Mouse (Mus musculus) liver, embryonic 16.5 days (tissue): ENCODE data around the gene Dennd5b. TPM values are rescaled to one million over a fixed set of nuclear protein-coding genes. Genes with fewer than 3 reads are reported as not detected.
A peak's percentile ranks its signal among the peaks of the same experiment; 100 is the strongest.

Experiments used
- ATAC-seq: fragments of 200-750 bp; cut with Nextera tagmentation; 2 replicates; pipeline ENCODE4 v1.8.0; 2017; ENCODE audit warnings: low read depth, mild to moderate bottlenecking, moderate number of reproducible peaks, moderate library complexity
- H3K27ac ChIP-seq: fragments of 300-500 bp; sonication (generic); 2 replicates; pipeline ENCODE4 v1.5.1; 2014; ENCODE audit warnings: mild to moderate bottlenecking, low read length
- H3K27me3 ChIP-seq: fragments of 300-500 bp; sonication (generic); 2 replicates; pipeline ENCODE4 v1.6.1; 2014; ENCODE audit warnings: low read depth, low read length, mixed read lengths; ENCODE audit not compliant: control insufficient read depth, insufficient read depth
- H3K36me3 ChIP-seq: fragments of 300-500 bp; sonication (generic); 2 replicates; pipeline ENCODE4 v1.6.1; 2014; ENCODE audit warnings: mild to moderate bottlenecking; ENCODE audit not compliant: control insufficient read depth, insufficient read depth
- H3K4me1 ChIP-seq: fragments of 300-500 bp; sonication (generic); 2 replicates; pipeline ENCODE4 v1.6.1; 2014; ENCODE audit warnings: low read depth, low read length, mixed read lengths; ENCODE audit not compliant: control insufficient read depth
- H3K4me2 ChIP-seq: fragments of 300-500 bp; sonication (generic); 2 replicates; pipeline ENCODE4 v1.6.1; 2014; ENCODE audit warnings: low read depth, low read length, mixed read lengths
- H3K4me3 ChIP-seq: fragments of 300-500 bp; sonication (generic); 2 replicates; pipeline ENCODE4 v1.5.1; 2014; ENCODE audit warnings: low read depth, mild to moderate bottlenecking, low read length
- H3K9ac ChIP-seq: fragments of 300-500 bp; sonication (generic); 2 replicates; pipeline ENCODE4 v1.6.1; 2014; ENCODE audit warnings: low read depth, low read length
- H3K9me3 ChIP-seq: fragments of 300-500 bp; sonication (generic); replicated peaks from 2 replicates; pipeline ENCODE4 v1.6.1; 2016; ENCODE audit warnings: low read length; ENCODE audit not compliant: control insufficient read depth
- WGBS: fragments of 180-500 bp; shearing (Covaris S2); extraction: QIAGEN DNeasy Blood & Tissue Kit; methylation state at CpG from one replicate; pipeline ENCODE4 v1.1.7; 2014; ENCODE audit not compliant: insufficient replicate concordance; 5-methylcytosine and 5-hydroxymethylcytosine counted together
- polyA plus RNA-seq: library from polyadenylated mRNA; unstranded; fragments of >200 nt; fragmentation: Nextera tagmentation; extraction: Ambion mirVana; gene quantifications from 2 replicates; pipeline ENCODE4 v1.2.1, GENCODE M21; 2015

The Dennd5b gene
- 4.5 TPM in 2 replicates for polyA plus RNA-seq

DNA sequence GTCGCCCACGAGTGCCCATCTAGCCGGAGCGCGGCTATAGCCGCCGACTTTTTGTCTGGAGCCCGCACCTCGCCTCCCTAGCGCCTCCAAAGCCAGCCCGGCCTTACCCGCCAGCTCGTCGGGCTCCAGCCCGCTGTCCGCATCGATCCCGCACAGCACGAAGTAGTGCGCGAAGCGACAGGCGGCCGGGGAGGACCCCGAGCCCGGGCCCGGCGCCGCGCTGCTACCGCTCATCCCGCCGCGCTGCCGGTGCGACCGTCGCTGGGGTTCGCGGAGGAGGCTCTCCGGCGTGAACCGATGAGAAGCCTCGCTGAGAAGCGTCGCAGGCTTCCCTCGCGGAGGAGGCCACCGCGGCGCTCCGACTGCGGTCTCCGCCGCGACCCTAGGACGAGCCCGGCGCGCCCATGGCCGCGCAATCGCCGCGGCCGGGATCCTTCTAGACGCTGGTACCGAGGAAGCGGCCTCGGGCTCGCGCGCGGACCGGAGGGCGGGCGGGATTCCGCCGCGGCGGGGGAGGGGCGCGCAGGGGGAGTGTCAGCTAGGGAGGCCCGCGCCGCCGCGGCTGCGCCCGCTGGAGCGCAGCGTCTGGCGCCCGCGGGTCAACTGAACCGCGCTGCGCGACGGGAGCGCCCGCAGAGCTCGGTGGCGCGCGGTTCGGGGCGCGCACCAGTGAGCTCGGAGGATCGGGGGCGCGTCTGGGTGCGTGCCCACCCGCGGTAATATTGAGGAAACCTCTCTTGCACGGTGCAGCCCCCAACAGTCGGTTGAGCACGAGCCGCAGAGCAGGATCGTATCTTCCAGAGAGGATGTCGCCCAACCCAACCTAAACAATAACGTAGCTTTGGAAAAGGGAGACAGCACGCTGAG, at the start of gene Dennd5b:
TSS of gene Dennd5b (minus strand) at position 605 of the 867 bp plus-strand sequence.
- Histone ChIP-seq H3K4me3 (peak within 1 kb of the TSS; percentile 66), H3K27ac (peak within 1 kb of the TSS; percentile 79), H3K27me3 (peaks cover 21% of the 10 kb centered on the region), H3K4me1 (no peaks in the 10 kb centered on the region), H3K4me2 (peak within 1 kb of the TSS; percentile 54), H3K36me3 (no peaks in the 10 kb centered on the region), H3K9ac (peak within 1 kb of the TSS; percentile 66), H3K9me3 (no peaks in the 10 kb centered on the region)
- peak; percentile 80 for ATAC-seq
- WGBS, result under 1% methylated on average over 123 of the region's 124 CpGs

DNA sequence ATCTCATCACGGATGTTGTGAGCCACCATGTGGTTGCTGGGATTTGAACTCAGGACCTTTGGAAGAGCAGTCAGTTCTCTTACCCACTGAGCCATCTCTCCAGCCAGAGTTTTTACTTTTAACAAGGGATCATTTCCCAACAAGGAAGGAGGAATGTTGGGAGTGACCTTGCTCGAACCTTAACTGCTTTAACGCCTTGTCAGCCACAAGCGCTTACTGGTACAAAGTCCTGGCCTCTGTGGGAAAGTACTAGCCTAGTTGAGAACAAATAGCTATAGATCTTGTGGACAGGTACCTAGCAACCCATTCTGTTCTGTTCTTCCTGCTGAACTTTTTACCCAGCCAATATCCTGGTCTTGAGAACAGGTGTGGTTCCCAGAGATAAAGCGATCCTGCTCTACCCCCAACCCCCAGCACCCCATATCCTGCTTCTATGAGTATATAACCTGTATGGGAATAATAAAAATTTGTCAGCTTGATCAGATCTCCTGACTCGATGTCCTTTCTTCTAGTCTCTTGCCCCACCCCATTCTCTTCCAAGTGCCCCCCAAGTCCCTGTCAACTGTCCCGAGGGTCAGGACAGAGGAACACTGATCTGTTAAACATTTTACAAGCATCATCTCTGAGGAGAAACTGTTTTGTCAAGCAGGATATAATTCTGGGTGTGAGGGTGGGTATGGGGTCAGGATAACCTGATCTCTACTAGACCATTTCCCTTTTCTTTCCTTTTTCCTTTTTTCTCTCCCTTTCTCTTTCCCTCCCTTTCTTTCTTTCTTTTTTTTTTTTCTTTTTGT, 47.2 kb upstream of the Dennd5b start:
- H3K4me1 ChIP-seq, result no peaks in the 10 kb centered on the region
- no peak overlapping the region for H3K27ac ChIP-seq
- H3K4me3 ChIP-seq, result no peak overlapping the region
- H3K9ac ChIP-seq, result no peak overlapping the region
- no peaks in the 10 kb centered on the region for H3K9me3 ChIP-seq
- H3K36me3 ChIP-seq, result peaks cover 4% of the 10 kb centered on the region
- H3K27me3 ChIP-seq, result no peaks in the 10 kb centered on the region
- H3K4me2 ChIP-seq, result no peak overlapping the region
- 64% methylated on average over 7 of the region's 7 CpGs for WGBS
- no peak for ATAC-seq

DNA sequence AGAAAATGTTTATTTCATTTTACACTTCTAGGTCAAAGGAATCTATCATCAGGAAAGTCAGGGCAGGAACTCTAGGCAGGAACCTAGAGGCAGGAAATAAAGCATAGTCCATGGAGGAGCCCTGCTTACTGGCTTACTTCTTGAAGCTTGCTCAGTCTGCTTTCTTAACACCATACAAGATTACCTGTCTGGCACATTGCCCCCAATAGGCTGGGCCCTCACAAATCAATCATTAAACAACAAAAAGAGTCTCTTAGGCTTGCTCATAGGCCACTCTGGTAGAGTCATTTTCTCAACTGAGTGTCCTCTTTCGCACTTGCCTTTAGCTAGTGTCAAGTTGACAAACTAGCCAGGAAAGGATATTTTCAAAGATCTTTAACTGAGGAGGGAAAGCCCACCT, 43.7 kb upstream of the Dennd5b start:
- Histone ChIP-seq H3K27me3 (no peaks in the 10 kb centered on the region), H3K27ac (no peak overlapping the region), H3K9ac (no peak overlapping the region), H3K36me3 (no peaks in the 10 kb centered on the region), H3K4me3 (no peak overlapping the region), H3K4me2 (no peak overlapping the region), H3K9me3 (no peaks in the 10 kb centered on the region), H3K4me1 (peaks cover 9% of the 10 kb centered on the region)
- ATAC-seq, result no peak
- WGBS, result 76% methylated on average over 1 of the region's 1 CpGs

DNA sequence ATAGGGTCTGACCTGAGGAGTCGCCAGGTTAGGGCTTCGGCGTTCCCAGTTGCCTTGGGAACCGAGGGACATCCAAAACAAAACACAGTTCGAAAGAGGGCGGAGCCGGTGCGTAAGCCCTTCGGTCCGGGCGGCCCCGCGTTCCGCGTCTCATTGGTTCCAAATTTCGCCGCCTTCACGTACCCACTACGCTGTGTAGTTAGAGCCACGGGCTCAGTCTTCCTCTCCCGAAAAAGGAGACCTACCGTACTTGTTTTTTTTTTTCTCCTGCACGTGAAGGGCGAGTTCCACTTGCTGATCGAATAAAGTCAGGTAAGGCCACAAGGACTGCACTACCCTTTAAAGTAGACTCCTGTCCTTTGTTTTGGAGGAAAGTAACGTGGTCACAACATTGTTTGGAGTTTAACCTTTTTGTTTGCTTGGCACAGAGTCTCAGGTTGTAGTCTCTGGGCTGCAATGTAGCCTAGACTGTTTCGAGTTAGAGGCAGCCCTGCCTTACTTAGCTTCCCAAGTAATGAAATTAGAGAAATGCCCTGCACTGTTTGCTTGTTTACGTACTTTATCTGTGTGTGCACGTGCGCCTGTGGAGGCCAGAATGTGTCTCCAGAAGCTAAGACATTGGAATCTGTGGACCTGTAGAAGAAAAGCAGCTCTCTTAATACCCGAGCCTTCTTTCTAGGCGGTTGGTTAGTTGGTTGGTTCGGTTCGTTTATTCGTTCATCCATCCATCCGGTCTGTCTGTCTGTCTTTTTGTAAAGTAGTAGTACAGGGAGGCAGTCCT, 40.1 kb upstream of the Dennd5b start:
- ATAC-seq, result peak; percentile 99
- peaks cover 9% of the 10 kb centered on the region for H3K4me1 ChIP-seq

DNA sequence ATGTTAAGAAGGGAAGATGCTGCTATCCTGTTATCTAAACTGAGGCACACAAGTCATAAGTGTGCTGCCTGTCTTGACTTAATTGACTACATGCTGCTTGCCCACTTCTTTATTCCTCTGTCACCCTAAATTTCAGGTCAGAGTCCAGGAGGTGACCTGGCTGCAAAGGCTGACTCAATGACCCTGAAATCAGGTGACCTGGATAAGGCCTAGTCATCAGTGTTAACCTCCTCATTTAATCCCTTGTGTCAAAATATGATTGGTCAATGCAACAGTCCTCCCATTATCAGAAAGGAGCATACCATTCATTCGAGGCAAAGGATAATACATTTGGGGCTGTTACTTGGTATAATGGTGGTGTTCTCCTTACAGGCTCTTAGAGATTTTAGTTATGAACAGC, 38.0 kb upstream of the Dennd5b start, which contains the start of gene Etfbkmt:
TSS of gene Etfbkmt (plus strand) at position 379 of the 400 bp plus-strand sequence.
- Histone ChIP-seq H3K9me3 (no peaks in the 10 kb centered on the region), H3K27me3 (no peaks in the 10 kb centered on the region), H3K9ac (no peak within 1 kb of the TSS), H3K4me2 (no peak within 1 kb of the TSS), H3K4me1 (peaks cover 9% of the 10 kb centered on the region), H3K4me3 (no peak within 1 kb of the TSS), H3K27ac (no peak within 1 kb of the TSS), H3K36me3 (no peaks in the 10 kb centered on the region)
- WGBS, result 38% methylated on average over 1 of the region's 1 CpGs
- ATAC-seq, result no peak

More for the DNA sequence above, 40.1 kb upstream of the Dennd5b start:
- Histone ChIP-seq H3K4me3 (peak overlapping the region; percentile 66), H3K4me2 (peak overlapping the region; percentile 65), H3K27ac (peak overlapping the region; percentile 75), H3K9ac (peak overlapping the region; percentile 73), H3K36me3 (no peaks in the 10 kb centered on the region), H3K9me3 (no peaks in the 10 kb centered on the region), H3K27me3 (no peaks in the 10 kb centered on the region)
- 2% methylated on average over 36 of the region's 36 CpGs for WGBS

DNA sequence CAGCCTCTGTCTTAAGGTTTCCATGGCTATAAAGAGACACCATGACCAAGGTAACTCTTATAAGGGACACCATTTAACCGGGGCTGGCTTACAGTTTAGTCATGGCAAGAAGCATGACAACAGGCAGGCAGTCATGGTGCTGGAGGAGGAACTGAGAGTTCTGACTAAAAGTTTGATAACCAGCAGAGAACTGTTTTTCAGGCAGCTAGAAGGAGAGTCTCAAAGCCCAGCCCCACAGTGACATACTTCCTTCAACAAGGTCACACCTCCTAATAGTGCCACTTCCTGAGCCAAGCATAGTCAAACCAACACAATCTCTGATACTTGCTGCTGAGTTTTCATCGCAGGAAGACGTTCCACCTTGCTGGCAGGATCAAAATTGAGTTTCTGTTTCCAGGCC, 37.5 kb upstream of the Dennd5b start:
- Histone ChIP-seq H3K27me3 (no peaks in the 10 kb centered on the region), H3K9ac (no peak overlapping the region), H3K4me1 (peaks cover 9% of the 10 kb centered on the region), H3K27ac (no peak overlapping the region), H3K36me3 (no peaks in the 10 kb centered on the region), H3K4me2 (no peak overlapping the region), H3K9me3 (no peaks in the 10 kb centered on the region), H3K4me3 (no peak overlapping the region)
- 67% methylated on average over 3 of the region's 3 CpGs for WGBS
- ATAC-seq, result no peak

DNA sequence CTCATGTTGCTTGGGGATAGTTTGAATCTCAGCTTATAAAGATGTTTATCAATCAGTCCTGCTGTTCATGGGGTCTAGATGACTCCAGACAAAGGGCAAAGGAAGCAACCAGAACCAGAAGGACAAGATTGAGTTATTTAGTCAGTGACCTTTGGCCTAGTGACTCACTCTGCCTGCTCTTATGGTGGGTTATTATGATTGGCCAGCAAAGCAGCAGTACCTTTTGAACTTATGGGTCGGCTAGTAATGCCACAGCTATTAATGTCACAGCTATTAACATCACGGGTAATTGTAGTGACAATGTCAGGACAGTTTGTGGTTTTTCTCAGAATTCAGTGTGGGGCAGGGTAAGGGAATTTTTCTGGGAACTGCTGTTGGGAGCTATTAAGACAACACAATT, 36.5 kb upstream of the Dennd5b start:
- WGBS, result 50% methylated on average over 2 of the region's 2 CpGs
- no peak overlapping the region for H3K4me3 ChIP-seq
- H3K9me3 ChIP-seq, result no peaks in the 10 kb centered on the region
- no peak overlapping the region for H3K27ac ChIP-seq
- H3K9ac ChIP-seq, result no peak overlapping the region
- no peaks in the 10 kb centered on the region for H3K27me3 ChIP-seq
- no peaks in the 10 kb centered on the region for H3K36me3 ChIP-seq
- H3K4me1 ChIP-seq, result peaks cover 9% of the 10 kb centered on the region
- no peak overlapping the region for H3K4me2 ChIP-seq
- no peak for ATAC-seq

DNA sequence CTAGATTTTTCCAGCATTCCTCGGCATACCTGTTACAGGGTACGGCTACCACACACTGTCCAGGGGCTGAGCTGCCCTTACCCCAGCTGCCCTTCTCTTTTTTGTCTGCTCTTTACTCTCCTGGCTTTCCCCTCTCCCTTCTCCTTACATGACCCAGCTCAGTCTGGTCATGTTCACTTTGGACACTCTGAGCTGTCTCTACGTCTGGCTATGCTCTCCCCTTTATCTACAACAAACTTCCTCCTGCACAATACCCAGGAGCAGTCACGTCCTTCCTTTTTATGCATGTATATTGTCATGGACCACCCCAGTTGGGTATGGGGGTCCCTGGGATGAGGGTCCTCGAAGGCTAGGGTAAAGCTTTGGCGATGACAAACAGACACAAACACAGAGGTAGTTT, 34.2 kb upstream of the Dennd5b start:
- H3K9me3 ChIP-seq, result no peaks in the 10 kb centered on the region
- H3K36me3 ChIP-seq, result no peaks in the 10 kb centered on the region
- no peak for ATAC-seq
- H3K27me3 ChIP-seq, result no peaks in the 10 kb centered on the region
- H3K27ac ChIP-seq, result no peak overlapping the region
- no peak overlapping the region for H3K4me3 ChIP-seq
- no peaks in the 10 kb centered on the region for H3K4me1 ChIP-seq
- no peak overlapping the region for H3K4me2 ChIP-seq
- WGBS, result 48% methylated on average over 6 of the region's 6 CpGs
- no peak overlapping the region for H3K9ac ChIP-seq
